ENCODE assay signal across 9 mouse cellular contexts in the genomic region with DNA sequence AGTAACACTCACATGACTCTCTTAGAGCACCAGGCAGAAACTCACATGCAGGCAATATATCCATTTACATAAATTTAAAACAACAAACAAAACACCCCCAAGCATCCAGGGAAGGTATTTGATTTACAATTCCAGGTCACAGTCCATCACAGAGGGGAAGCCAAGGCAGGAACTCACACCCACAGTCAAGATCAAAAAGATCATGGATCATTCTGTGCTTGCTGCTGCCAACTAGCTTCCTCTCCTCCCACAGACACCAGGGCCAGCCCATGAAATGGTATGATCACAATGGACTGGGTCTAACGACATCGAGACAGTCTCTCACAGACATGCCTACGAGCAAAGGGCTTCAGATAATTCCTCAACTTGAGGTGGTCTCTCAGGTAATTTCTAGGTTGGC.
"Had no signal": no experiment of that assay in that cellular context is flagged by ENCODE, and none has a peak within 500 bp of the region (broad histone marks: within the 10 kb centered on the region; RNA-seq: fewer than 3 reads in every experiment).

No protein-coding gene starts in this region.

- H3K36me3 ChIP-seq: hindbrain, embryonic 13.5 days; limb, embryonic 10.5 days; liver, embryonic 15.5 days; midbrain, embryonic 10.5 days; midbrain, embryonic 15.5 days; neural tube, embryonic 12.5 days had no signal

- ATAC-seq: hindbrain, postnatal 0 days; midbrain, embryonic 15.5 days had no signal

- H3K9me3 ChIP-seq: hindbrain, embryonic 13.5 days; limb, embryonic 10.5 days; liver, embryonic 15.5 days; midbrain, embryonic 10.5 days; midbrain, embryonic 15.5 days; neural tube, embryonic 12.5 days had no signal

- H3K27me3 ChIP-seq: liver, embryonic 15.5 days; midbrain, embryonic 15.5 days; neural tube, embryonic 12.5 days had no signal

- H3K4me2 ChIP-seq: hindbrain, embryonic 13.5 days; liver, embryonic 11.5 days; liver, embryonic 15.5 days; midbrain, embryonic 15.5 days; neural tube, embryonic 12.5 days had no signal

- H3K4me1 ChIP-seq: hindbrain, embryonic 13.5 days; midbrain, embryonic 10.5 days; midbrain, embryonic 15.5 days; neural tube, embryonic 12.5 days had no signal

- H3K4me3 ChIP-seq: hindbrain, embryonic 13.5 days; limb, embryonic 10.5 days; liver, embryonic 15.5 days; midbrain, embryonic 10.5 days; midbrain, embryonic 15.5 days; neural tube, embryonic 12.5 days had no signal

- H3K9ac ChIP-seq: hindbrain, embryonic 13.5 days; liver, embryonic 15.5 days; midbrain, embryonic 15.5 days; neural tube, embryonic 12.5 days had no signal

- H3K27ac ChIP-seq: hindbrain, embryonic 13.5 days; hindbrain, postnatal 0 days; limb, embryonic 10.5 days; liver, embryonic 15.5 days; midbrain, embryonic 10.5 days; midbrain, embryonic 15.5 days; neural tube, embryonic 12.5 days; stomach, postnatal 0 days had no signal
